Mouse (Mus musculus): ENCODE measurements around the gene Cel.
"Not testable (repeated sequence)": the region's sequence is repeated elsewhere in the genome, so short reads cannot be mapped to it uniquely, and the experiment has no call there.

Gene Cel

GRCm38 (mm10) chr2:28517206-28517909 lies 45.8 kb downstream of the Cel start:
- peak; percentile 88 to 92 for DNase-seq

GRCm38 (mm10) chr2:28514489-28514888 lies 48.7 kb downstream of the Cel start:
- peak; percentile 93 to 94 for DNase-seq

DNA sequence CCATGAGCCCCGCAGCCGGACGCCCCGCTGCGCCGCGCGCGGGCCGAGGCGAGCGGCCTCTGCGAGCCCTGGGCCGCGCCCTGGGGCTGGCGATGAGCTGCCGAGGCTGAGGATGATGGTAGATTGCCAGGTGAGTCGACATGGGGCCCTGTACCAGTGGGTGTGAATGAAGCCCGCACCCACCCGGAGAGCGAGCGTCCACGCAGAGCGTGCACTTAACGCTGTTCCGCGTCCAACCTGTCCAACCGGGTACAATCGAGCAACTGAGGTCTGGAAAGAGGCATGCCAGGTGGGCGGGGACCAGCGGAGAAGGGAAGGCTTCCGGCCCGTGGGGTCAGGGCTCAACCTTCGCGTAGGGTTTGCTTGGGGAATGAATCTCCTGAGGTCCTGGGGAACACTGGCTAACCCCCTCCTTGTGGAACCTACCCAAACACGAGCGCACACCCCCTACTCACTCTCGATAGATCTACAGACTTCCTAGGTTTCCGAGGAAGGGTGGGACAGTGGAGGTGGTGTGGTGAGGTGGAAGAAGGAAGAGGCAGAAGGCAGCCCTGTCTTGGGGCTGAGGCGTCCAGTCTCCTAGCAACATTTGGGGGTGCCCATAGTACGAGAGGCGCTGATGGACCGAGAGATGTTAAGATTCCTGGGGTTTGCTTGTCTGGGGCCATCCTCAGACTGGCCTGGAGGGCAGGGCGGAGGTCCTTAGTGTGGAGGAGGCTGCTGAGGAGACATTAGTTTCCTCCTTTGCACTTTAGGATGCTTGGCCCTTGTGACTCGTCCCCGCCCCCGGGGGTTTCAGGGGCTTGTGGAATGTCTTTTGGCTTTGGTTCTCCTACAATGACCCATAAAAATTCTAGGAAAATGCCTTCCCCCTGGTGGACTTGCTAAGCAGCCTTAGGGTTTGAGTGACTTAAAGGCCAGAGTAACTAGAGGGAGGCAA lies 49.5 kb downstream of the Cel start:
- DNase-seq = peak; percentile 57 to 65

- peak; percentile 79 to 87 for DNase-seq
Measured at GRCm38 (mm10) chr2:28512798-28513401, 50.3 kb downstream of the Cel start, which contains the start of gene Ralgds. Gene Ralgds (plus strand): TSS chr2:28513125.

DNA sequence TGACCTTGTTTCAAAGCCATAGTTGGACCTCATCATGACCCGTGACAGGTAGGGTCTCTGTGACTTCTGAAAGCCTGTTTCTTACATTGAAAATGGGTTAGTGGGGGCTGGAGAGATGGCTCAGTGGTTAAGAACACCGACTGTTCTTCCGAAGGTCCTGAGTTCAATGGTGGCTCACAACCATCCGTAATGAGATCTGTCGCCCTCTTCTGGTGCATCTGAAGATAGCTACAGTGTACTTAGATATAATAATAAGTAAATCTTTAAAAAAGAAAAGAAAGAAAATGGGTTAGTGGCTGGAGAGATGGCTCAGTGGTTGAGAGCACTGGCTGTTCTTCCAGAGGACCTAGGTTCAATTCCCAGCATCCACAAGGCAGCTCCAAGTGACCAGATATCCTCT lies 51.6 kb downstream of the Cel start:
- not testable (repeated sequence) for DNase-seq

- DNase-seq = no peak
Measured at GRCm38 (mm10) chr2:28506291-28506690, 56.9 kb downstream of the Cel start.

GRCm38 (mm10) chr2:28505795-28506194 lies 57.4 kb downstream of the Cel start, which contains the start of gene Gm10134:
Gene Gm10134 (plus strand): TSS chr2:28506095.
- DNase-seq = no peak
